Mouse (Mus musculus): ENCODE results near the gene Klf6.

Gene Klf6

DNA sequence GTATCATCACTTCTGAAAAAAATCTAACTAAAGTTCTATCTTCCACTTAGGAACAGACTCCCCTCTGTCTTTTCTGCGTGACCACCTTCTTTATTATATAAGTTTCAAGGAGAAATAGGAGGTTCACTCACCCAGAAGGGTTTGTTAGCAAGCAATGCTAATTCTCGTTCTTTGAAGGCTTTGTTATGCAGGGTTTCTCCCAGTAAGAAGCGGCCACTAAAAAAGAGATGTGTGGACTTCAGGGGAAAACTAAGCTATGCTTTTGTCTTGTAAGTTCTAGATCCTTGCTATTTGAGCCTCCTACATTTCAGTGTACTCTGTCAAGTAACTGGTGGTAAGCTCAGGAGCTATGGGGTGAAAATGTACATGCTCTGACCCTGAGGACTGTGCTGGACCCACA is 38.4 kb downstream of the Klf6 start:
- no peak for DNase-seq (ENCODE audit: low spot score in 2 of 2)

DNA sequence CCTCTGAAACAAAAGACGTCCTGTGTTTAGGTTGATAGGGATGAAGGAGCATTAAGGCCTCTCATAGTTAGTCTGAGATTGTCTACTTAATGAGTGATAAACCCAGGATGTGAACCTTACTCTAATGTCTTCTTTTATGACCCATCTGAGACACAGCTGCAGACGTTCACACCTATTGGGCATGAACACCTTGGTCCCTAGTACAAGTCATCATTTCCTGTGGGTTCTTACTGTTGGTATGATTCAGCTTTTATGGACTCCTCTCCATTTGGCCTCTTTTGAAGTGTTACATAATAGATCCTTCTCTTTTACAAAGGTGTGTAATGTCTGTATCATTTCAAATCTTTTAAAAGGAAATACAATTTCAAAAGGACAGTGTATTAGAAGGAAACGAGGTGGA is 51.9 kb downstream of the Klf6 start:
- DNase-seq (ENCODE audit: low spot score in 2 of 2) = no peak

DNA sequence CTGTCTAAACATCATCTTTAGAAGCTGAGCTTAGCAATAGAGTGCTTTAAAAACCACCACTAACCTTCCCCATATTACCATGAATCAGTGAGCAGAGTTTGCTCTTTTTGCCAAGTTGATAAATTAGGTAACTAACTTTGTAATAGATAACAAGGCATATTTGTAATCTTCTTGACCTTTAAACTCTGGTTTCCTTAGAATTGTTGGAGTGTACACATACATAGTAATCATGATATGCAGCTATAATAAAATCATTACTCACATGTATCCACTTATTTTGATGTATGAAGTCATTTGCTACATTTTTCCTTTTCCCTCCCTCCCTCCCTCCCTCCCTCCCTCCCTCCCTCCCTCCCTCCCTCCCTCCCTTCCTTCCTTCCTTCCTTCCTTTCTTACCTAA is 56.1 kb downstream of the Klf6 start:
- no peak for DNase-seq (ENCODE audit: low spot score in 2 of 2)

GRCm38 (mm10) chr13:5919966-5920365 is 58.7 kb downstream of the Klf6 start:
- no peak for DNase-seq (ENCODE audit: low spot score in 2 of 2)
